Mouse (Mus musculus): ENCODE data around the gene Fndc10. TPM values are rescaled to one million over a fixed set of nuclear protein-coding genes. Genes with fewer than 3 reads are reported as not detected.
"Not testable (repeated sequence)": the region's sequence is repeated elsewhere in the genome, so short reads cannot be mapped to it uniquely, and the experiment has no call there.

Fndc10 gene
- total RNA-seq, 2 experiments from 2014 or later: 0.88 to 2.8 TPM

- ATAC-seq (replicated peaks; ENCODE audit: poor library complexity, severe bottlenecking): peak; percentile 63
These were observed 10.4 kb upstream of the Fndc10 start for GRCm38 (mm10) chr4:155683670-155684277.

- ATAC-seq (replicated peaks; ENCODE audit: poor library complexity, severe bottlenecking): not testable (repeated sequence)
These were observed 6.4 kb upstream of the Fndc10 start for GRCm38 (mm10) chr4:155687764-155688163.

GRCm38 (mm10) chr4:155690571-155691375, 3.4 kb upstream of the Fndc10 start:
- ATAC-seq (replicated peaks; ENCODE audit: poor library complexity, severe bottlenecking): no peak

- ATAC-seq (replicated peaks; ENCODE audit: poor library complexity, severe bottlenecking): 0 out of 2 replicates have a peak, but pooled peaks have one; percentile 15
These were observed 1.7 kb upstream of the Fndc10 start for GRCm38 (mm10) chr4:155692421-155692820.

- ATAC-seq (replicated peaks; ENCODE audit: poor library complexity, severe bottlenecking): peak; percentile 83
These were observed 600 bp downstream of the Fndc10 start for GRCm38 (mm10) chr4:155694482-155695401.

GRCm38 (mm10) chr4:155695531-155696062, 1.5 kb downstream of the Fndc10 start:
- no peak for ATAC-seq (replicated peaks; ENCODE audit: poor library complexity, severe bottlenecking)

- ATAC-seq (replicated peaks; ENCODE audit: poor library complexity, severe bottlenecking): no peak
These were observed 2.4 kb downstream of the Fndc10 start for GRCm38 (mm10) chr4:155696261-155697255.

- ATAC-seq (replicated peaks; ENCODE audit: poor library complexity, severe bottlenecking): no peak
These were observed 6.3 kb downstream of the Fndc10 start for GRCm38 (mm10) chr4:155700425-155700824.

- ATAC-seq (replicated peaks; ENCODE audit: poor library complexity, severe bottlenecking): no peak
These were observed 9.3 kb downstream of the Fndc10 start for GRCm38 (mm10) chr4:155703425-155703929.

- peak; percentile 80 for ATAC-seq (replicated peaks; ENCODE audit: poor library complexity, severe bottlenecking)
These were observed 10.8 kb downstream of the Fndc10 start, which contains the start of gene Ssu72 for GRCm38 (mm10) chr4:155704721-155705591. Gene Ssu72 (plus strand): TSS chr4:155704800.

GRCm38 (mm10) chr4:155705592-155705929, 11.4 kb downstream of the Fndc10 start:
- ATAC-seq (replicated peaks; ENCODE audit: poor library complexity, severe bottlenecking): peak; percentile 31

GRCm38 (mm10) chr4:155708582-155708981, 14.4 kb downstream of the Fndc10 start:
- ATAC-seq (replicated peaks; ENCODE audit: poor library complexity, severe bottlenecking): no peak

GRCm38 (mm10) chr4:155708988-155709387, 14.8 kb downstream of the Fndc10 start:
- ATAC-seq (replicated peaks; ENCODE audit: poor library complexity, severe bottlenecking): no peak

GRCm38 (mm10) chr4:155710521-155711252, 16.5 kb downstream of the Fndc10 start:
- peak; percentile 52 for ATAC-seq (replicated peaks; ENCODE audit: poor library complexity, severe bottlenecking)

GRCm38 (mm10) chr4:155721668-155722083, 27.5 kb downstream of the Fndc10 start:
- peak; percentile 66 for ATAC-seq (replicated peaks; ENCODE audit: poor library complexity, severe bottlenecking)

- ATAC-seq (replicated peaks; ENCODE audit: poor library complexity, severe bottlenecking): no peak
These were observed 33.9 kb downstream of the Fndc10 start for GRCm38 (mm10) chr4:155727993-155728392.

- ATAC-seq (replicated peaks; ENCODE audit: poor library complexity, severe bottlenecking): no peak
These were observed 39.1 kb downstream of the Fndc10 start for GRCm38 (mm10) chr4:155733267-155733666.
